Mouse (Mus musculus): ENCODE results near the gene Taf4.

DNA sequence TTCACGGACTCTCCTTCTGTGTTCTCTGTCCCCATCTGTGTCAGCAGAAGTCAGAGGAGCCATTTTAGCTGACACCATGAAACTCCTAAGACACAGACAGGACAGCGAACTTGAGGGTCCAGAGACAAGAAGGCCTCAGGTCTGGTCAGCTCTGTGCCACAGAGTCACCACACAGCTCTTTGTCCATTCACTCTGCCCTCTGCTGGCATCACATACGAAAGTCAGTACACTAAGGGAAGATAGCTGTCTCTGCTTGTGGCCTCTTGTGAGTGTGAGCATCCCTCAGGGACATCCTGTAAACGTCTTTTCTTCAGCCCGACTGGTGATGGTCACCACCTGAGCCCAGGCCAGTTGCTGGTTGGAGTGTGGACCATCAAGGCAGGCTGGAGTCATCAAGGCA, 111.3 kb downstream of the Taf4 start:
- TF ChIP-seq CTCF (IDR thresholded peaks at IDR 0.05; ENCODE audit: extremely low read depth, insufficient read depth, low read length) (peak; percentile 35), POLR2A (IDR thresholded peaks at IDR 0.05; ENCODE audit: extremely low read depth, insufficient read depth, low read length) (no peak)
